ENCODE assay signal across 8 mouse cellular contexts in the genomic region with DNA sequence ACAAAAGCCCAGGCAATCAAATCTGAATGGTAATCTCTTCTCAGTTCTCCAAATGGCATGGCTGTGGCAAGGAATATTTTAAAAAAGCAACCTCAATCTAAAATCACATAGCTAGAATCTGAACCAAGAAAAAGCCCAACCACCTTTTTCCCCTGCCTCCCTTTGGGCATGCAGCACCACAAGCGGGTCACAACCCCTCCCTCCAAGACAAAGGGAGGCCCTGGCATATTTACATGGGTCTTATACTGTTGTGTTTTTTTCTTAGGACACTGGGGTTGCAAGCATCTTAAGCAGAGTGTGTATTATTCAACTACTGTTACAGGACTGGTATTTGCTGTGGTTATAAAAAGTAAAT. TPM values are rescaled to one million over a fixed set of nuclear protein-coding genes. Genes with fewer than 3 reads are reported as not detected.
DNase-seq lines count a peak whose midpoint lies in the region; ATAC-seq and TF ChIP-seq lines count a peak whose summit lies in the region.
"Had no signal": no experiment of that assay in that cellular context is flagged by ENCODE, and none has a peak within 500 bp of the region (broad histone marks: within the 10 kb centered on the region; RNA-seq: fewer than 3 reads in every experiment).

No protein-coding gene starts in this region.

- no peak for TF ChIP-seq POLR2A in limb, embryonic 14.5 days (IDR thresholded peaks at IDR 0.05; ENCODE audit: borderline replicate concordance, extremely low read depth, insufficient read depth, insufficient read length)

- peak overlapping the region; percentile 92 for H3K27ac ChIP-seq in heart, embryonic 13.5 days (replicated peaks)
- peak overlapping the region; percentile 59 for H3K27ac ChIP-seq in limb, embryonic 14.5 days (replicated peaks; ENCODE audit: low read depth, low read length)

- 18% methylated on average over 1 of the region's 1 CpGs for WGBS in heart, embryonic 13.5 days
- 14% methylated on average over 1 of the region's 1 CpGs for WGBS in limb, embryonic 14.5 days

- no peaks in the 10 kb centered on the region for H3K27me3 ChIP-seq in heart, embryonic 13.5 days (replicated peaks)
- H3K27me3 ChIP-seq in limb, embryonic 14.5 days (ENCODE audit: control insufficient read depth, insufficient read depth, low read length): no peaks in the 10 kb centered on the region

- peaks cover 4% of the 10 kb centered on the region for H3K9me3 ChIP-seq in heart, embryonic 13.5 days
- peaks cover 11% of the 10 kb centered on the region; the same call in 1 of the 2 replicates for H3K9me3 ChIP-seq in limb, embryonic 14.5 days (ENCODE audit: control insufficient read depth, low read length)

- no peak for ATAC-seq in heart, embryonic 13.5 days (ENCODE audit: extremely low read depth, insufficient number of reproducible peaks, low FRiP score, low TSS enrichment)
- ATAC-seq in limb, embryonic 14.5 days (ENCODE audit: low FRiP score, low read depth): peak; percentile 73

- peaks cover 21% of the 10 kb centered on the region for H3K4me1 ChIP-seq in heart, embryonic 13.5 days
- H3K4me1 ChIP-seq in limb, embryonic 14.5 days (ENCODE audit: control insufficient read depth, insufficient read depth, low read length): no peaks in the 10 kb centered on the region

- H3K4me3 ChIP-seq in heart, embryonic 13.5 days: no peak overlapping the region
- H3K4me3 ChIP-seq in limb, embryonic 14.5 days (replicated peaks; ENCODE audit: low read length): no peak overlapping the region

- DNase-seq in MN1 (ENCODE audit: low spot score) (peak; percentile 51), ZHBTc4 (ENCODE audit: low read depth, low spot score) (peak; percentile 81), liver (no peak)
- peak; percentile 79 for DNase-seq in limb, embryonic 14.5 days (ENCODE audit: low spot score)
- peak; percentile 57 for DNase-seq in testis, postnatal 14 days (ENCODE audit: low spot score)
- no peak for DNase-seq in right cerebral cortex, adult 18-20 months

- peaks cover 60% of the 10 kb centered on the region for H3K36me3 ChIP-seq in heart, embryonic 13.5 days
- H3K36me3 ChIP-seq in limb, embryonic 14.5 days (ENCODE audit: control insufficient read depth, insufficient read depth, low read length): peaks cover 60% of the 10 kb centered on the region

- no peak overlapping the region for H3K9ac ChIP-seq in heart, embryonic 13.5 days
- no peak overlapping the region for H3K9ac ChIP-seq in limb, embryonic 14.5 days (ENCODE audit: low read depth, low read length, severe bottlenecking)

- H3K4me2 ChIP-seq in heart, embryonic 13.5 days: peak overlapping the region; percentile 4; the same call in 1 of the 2 replicates
- no peak overlapping the region for H3K4me2 ChIP-seq in limb, embryonic 14.5 days (replicated peaks; ENCODE audit: low read depth, low read length, severe bottlenecking)

RNA-seq across cellular contexts. Expression of gene Wsb1, which starts 16.1 kb away (rescaled TPM):
- 145 and 149 TPM in 2 replicates for polyA plus RNA-seq in heart, embryonic 13.5 days (2015; fragmentation: Nextera tagmentation; extraction: Ambion mirVana)
- polyA plus RNA-seq in limb, embryonic 14.5 days (2012; rRNA removed): 640 and 929 TPM in 2 replicates
- polyA plus RNA-seq in limb, embryonic 14.5 days (2014; fragmentation: Nextera tagmentation; extraction: Ambion mirVana): 384 and 448 TPM in 2 replicates

RNA-seq across cellular contexts. Expression of gene Gm9964, which starts 58.3 kb away (rescaled TPM):
- polyA plus RNA-seq in heart, embryonic 13.5 days (2015; fragmentation: Nextera tagmentation; extraction: Ambion mirVana): not detected in 2 replicates
- polyA plus RNA-seq in limb, embryonic 14.5 days (2012; rRNA removed): not detected in 2 replicates
- not detected in 2 replicates for polyA plus RNA-seq in limb, embryonic 14.5 days (2014; fragmentation: Nextera tagmentation; extraction: Ambion mirVana)
- polyA plus RNA-seq: liver, adult 2 months had no signal

Comparison
In these comparisons a context has a peak if more than half of its experiments do, and no peak if none do; other contexts are left out.
1. DNase-seq: peak in MN1 (single experiment), ZHBTc4 (single experiment), limb, embryonic 14.5 days (single experiment) and testis, postnatal 14 days (single experiment); none in right cerebral cortex, adult 18-20 months (single experiment) and liver (single experiment).